Mouse (Mus musculus) testis, postnatal 14 days (tissue): Measurements from ENCODE around the gene Rapgef3.

Experiments used
- DNase-seq: peaks from one replicate; pipeline ENCODE4 v3.0.0; 2021; ENCODE audit warnings: low spot score

Rapgef3 gene

DNA sequence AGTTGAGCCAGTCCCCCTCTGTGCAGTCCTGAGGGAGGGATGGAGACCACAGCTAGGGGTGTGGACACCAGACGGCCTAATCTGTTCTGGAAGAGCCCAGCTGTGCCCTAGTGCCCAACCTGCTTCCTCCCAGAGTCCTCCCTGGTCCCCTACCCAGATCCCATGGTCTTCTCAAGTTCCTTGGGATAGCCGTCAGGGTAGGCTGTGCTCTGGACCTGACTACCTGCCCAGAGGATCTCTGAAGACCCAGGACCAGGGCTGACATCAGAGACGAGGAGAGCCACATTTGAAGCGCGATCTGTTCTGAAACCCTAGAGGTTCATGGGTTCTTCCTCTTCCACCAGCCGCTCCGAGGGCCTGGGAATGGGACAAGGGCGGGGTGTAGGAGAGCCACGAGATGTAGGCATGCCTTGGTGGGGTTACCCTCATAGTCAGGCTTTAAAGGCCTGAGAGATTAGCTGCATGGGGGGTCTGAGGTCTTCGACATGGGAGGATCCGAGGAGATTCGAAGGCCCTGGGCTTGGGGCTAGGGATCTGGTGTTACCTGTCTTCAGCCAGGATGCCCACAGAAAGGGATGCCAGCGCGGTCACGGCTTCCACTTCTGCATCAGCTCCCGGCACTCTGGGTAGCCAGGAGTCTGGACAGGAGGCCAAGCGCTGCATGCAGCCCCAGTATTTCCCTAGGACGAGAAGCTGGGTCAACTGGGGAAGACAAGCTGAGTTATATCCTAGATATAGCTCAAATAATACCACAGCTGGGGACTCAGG is 25.8 kb upstream of the Rapgef3 start:
- DNase-seq, result no peak

DNA sequence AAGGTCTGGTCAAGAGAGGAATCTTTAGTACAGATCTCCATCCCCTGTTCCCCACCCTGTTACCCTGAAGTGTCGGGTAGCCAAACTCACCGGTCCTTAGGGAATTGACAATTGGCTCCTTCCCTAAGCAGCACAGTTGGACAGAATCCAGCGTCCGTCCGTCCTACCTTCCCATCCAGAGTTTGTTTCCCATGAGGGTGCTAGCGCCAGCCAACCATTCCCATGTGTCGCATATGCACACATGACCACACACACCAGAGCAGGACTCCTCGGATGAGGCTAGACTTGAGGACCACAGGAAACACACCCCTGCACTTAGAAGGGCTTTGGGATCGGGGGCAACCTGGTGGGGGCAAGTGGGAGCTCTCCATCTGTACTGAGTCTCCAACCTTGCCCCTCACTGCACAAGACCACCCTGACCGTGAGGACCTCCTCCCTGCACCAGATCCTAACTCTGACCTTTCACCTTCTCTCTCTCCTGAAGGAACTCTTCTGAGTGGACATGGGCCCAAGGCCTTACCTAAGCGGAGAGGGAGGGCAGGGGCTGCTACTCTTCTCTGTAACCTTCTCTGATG is 23.4 kb upstream of the Rapgef3 start:
- no peak for DNase-seq

DNA sequence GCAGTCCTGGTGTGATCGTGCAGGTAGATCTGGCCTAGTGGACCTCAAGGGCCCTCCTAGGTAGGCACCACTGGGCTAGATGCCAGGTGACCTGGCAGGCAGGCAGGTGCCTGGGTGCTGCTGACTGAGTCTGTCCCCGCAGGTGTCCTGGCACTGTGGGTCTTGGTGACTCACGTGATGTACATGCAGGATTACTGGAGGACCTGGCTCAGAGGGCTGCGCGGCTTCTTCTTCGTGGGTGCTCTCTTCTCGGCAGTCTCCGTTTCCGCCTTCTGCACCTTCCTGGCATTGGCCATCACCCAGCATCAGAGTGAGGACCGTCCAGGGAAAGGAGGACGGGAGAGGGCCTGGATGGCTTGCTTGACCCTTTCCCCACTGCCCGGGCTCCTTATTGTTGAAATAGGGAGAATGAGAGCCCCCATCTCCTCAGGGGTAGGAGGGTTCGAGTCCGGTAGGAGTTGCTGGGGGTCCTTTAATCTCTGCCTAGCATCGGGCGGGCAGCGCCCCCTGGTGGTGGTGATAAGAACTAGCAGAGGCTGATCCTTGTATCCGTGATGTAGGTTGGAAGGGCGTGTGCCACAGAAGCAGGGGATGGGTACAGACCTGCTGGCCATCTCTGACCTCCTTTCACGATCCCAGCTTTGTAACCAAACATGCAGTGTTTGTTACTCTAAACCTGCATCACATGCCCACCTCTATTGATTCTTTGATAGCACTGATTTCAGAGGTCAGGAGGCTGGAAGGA is 22.2 kb upstream of the Rapgef3 start:
- DNase-seq, result no peak

DNA sequence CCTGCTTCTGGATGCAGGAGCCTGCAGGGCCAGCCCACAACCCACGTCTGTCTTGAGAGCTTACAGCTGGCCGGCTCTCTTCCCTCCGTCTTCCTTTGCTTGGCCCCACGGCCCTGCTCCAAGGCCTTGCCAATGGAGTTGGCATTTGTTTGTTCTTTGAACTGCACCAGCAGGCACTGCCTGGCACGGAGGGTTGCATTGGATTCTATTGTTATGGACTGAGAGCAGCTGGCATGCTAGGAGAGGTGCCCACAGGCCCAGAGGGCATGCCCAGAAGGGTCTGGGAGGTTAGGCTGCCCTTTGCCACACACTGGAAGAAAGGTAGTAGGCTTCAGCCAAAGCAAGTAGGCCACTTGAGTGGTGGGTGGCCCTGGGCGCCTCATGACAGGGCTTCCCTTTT is 21.0 kb upstream of the Rapgef3 start:
- DNase-seq, result no peak

DNA sequence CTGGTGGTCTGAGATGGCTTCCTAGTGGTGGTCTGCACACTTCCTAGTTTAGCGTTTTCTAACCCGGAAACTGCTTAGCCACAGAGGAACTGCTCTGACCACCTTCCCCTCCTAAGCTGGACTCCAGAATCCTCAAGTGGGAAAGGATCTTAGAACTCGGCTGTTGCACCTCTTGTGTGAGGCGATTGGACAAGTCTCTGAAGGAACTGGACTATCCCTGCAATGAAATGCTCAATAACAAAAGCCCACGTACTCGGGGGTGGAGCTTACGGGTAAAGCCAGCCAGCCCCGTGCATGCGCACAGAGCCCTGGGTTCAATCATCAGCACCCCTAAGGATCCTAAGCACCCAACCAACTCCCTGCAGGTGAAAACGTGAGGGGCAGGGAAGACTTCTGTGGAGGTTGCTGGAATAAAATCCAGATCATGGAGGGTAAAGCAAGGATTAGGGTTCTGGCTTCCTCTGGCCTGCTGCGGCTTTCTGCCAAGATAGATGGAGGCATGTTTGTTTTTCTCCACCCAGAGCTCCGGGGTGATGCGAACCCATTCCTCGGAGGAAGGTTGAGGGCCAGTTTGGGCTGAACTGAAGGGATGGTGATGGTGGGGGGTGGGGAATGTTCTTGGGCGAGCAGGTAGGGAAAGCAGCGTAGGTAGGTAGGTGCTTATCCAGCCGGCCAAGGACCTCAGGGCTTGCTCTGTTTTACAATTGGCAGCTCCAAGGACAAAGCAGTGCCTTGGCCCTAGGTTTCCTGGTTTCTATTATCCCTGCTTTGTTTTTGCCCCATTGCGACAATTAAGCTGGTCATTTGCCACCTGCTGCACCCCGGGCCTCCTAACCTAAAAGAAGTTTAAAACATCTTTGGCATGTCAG is 20.3 kb upstream of the Rapgef3 start:
- DNase-seq, result no peak

DNA sequence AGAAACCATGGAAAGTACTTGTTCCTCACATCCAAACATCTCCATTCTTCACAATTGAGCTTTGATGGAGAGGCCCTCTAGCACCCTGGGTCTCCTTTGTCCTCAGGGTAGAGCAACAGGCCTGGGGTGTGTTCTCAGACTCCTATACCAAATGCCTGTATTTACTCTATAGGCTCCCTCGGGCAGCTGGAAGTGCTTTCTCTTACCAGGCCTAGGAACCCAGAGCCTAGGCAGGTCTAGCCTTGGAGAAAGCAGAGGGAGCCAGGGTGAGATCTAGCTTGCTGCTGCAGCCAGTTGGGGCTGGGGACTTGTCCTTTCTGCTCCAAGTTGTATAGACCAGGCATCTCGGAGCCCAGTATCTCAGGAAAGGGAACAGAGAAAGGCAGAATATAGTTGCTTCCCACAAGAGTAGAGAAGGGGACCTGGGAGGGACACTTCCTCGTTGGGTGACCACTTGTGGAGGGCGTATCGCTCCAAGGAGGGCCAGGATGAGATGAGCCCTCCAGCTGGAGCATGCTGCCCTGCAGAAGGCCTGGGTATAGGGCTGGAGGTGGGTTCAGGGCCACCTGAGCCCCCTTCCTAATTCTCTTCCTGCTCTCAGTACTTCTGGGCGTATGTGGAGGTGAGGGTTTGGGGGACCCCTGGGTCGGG is 19.5 kb upstream of the Rapgef3 start:
- no peak for DNase-seq

DNA sequence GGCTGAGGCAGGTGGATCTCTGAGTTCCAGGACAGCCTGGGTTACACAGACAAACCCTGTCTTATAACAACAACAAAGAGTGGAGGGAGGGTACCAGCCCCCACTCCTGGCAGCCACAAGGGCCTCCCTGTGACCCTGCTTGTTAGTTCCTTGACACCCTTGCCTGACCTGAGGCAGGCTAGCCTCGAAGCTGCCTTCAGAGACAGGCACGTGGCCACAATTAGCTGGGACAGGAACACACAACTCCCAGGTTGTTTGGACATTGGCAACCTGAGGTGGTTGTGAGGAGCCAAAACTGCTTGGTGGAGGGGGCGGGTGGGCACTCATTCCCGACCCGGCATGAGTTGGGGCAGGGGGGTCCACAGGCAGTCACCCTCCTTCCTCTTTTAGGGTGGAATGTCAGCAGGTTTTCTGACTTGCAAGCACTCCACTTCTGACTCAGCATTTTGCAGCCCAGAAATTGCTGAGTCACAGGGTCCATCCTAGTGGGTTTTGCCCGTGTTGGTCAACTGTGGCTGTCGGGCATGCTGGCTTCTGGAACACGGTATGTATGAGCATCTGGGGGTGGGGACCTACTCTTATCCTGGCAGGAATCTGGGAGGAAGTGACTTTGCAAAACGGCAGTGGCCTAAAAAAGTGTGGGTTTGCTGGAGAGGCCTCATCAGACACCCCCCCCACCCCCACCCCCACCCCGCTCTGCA is 18.8 kb upstream of the Rapgef3 start:
- no peak for DNase-seq

DNA sequence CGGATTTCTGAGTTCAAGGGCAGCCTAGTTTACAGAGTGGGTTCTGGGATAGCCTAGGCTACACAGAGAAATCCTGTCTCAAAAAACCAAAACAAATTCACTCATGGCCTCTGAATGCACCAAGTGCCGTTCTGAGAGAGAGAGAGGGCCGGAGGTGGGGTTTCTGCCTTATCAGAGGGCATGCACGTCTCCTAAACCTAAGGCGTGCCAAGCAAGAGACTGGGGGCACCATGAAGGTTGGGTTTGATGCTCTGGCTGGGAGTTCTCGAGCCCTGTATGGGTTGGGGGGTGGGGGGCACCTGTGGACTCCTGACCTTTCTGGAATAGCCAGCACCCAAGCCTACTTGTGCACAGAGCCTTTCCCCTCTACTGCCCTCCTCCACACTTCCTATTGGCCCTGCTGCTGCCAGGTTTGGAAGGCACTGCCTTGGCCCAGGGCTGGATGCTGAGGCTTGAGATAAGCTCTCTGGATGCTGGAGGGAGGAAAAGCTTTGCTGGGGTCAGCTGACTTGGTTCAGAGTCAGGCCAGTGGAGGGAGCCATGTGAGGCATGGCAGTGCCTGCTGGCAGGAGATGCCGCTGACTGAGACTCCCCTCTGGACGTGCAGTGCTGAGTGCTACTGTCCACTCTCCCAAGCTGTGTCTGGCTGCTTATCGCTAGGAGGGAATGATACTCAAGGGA is 18.1 kb upstream of the Rapgef3 start:
- no peak for DNase-seq

DNA sequence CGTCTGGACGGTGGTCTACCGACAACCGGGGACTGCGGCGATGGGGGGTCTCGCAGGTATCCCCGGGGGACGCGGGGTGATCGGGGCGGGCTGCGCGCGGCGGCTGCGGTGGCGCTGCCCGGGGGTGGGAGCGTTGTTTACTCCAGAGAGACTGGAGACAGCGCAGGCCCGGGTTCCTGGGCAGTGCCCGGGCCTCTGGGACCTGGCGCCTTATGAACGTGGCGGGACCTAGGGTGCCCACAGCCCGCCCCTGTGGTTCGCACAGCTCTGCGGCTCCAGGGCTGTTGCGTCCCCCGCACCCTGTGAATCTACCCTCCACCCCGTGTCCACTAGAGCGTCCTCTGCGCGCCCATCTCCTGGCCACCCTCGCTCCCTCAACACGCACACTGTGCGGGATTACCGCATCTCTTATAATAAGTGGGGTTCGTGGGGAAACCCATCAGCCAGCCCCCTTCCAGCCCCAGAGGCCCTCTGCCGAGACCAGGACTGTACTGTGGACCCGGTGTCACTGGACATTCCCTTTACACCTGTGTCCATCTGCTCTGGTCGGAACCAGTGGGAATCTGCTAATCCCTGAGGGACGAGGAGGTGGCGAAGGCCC is 16.9 kb upstream of the Rapgef3 start:
- DNase-seq, result no peak

DNA sequence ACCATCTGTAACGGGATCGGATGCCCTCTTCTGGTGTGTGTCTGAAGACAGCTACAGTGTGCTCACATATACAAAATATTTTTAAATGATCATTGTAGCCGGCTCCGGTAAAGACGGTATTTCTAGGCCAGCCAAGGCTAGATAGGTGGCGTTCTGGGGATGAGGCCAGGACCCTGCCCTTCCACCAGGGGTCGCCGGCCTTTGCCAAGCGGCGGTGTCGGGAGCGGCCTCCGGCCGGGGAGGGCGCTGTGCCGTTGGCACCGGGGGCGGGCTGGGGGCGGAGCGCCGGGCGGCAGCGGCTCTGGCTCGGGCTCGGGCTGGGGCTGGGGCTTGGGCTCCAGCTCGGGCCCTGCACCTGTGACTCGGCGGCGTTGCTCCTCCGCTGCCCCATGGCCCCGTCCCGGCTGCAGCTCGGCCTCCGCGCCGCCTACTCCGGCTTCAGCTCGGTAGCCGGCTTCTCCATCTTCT is 16.4 kb upstream of the Rapgef3 start:
- peak; percentile 84 for DNase-seq

DNA sequence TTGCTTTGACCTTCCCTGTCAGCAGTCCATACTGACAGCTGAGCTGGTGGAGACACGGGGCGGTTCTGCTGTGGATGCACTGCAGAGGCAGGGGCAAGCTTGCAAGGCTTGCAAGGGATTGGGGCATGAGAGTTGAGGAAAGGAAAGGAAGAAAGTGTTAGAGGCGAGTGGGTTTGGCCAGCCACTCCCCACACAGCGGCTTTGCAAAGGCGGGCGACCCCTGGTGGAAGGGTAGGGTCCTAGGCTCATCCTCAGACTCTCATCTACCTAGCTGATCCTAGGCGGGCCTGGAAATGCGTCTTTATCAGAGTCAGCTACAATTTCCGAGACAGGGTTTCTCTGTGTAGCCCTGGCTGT is 15.0 kb upstream of the Rapgef3 start:
- peak; percentile 75 for DNase-seq

DNA sequence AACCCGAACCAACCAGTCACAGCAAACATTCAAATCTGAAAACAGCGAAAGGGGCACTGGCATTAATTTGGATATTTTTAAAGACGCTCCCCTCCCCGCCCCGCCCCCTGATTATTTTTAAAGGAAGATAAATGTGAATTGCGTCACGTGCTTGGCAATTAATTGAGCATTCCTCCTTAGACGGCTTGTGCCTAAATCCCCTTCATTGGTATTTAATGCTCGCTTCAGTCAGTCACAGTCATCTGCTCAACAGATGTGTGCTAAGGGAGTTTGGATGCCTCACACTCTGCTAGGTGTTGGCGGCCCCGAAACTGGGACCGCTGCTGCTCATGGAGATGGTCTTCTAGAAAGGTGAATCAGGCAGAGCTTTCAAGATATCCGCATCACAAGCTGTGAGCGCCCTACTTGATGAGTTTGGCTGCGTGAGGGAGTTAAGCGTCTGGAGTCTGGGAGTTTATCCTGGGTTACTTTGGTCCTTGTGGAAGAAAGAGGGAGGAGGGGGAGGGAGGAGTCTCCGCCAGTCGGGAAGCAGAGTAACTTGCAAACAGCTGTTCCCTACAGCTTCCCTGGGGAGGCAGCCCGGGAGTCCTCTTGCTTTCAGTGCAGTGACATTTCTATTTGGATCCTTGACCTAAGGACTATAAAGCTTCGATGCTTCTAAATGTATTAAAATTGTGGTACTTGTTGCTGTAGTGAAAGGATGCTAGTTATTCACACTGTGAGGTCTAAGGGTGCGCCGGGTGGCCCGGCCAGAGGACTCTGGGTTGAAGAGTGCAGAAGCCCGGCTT is 14.4 kb upstream of the Rapgef3 start:
- DNase-seq, result no peak

DNA sequence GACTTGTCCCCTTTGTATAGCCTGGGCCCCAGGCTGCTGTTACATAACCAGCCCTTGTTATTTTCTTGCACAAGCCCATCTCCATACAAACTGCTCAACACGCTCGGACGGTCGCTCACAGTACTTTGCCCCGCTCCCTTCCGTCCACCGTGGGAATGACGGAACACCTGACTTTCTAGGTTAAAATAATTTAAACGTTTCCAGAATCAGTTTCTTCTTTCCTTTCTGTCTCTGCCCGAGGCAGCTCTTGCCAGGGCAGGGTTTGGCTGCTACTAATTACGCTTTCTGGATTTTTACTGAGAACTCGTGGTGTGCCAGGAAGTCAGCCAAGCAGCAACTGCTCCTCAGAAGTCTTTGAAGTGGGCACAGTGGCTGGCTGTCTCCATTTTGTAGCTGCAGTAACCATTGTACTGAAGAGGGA is 12.8 kb upstream of the Rapgef3 start:
- DNase-seq, result no peak

DNA sequence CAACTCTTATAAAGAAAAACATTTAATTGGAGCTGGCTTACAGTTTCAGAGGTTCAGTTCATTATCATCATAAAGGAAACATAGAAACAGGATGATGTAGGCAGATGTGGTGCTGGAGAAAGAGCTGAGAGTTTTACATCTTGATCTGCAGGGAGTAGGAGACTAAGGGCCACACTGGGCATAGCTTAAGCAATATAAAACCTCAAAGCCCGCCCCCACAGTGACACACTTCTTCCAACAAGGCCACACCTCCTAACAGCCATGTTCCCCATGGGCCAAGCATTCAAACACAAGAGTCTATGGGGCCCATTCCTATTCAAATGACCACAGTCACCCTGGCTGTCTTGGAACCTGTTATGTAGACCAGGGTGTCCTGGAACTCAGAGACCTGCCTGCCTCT is 11.8 kb upstream of the Rapgef3 start:
- DNase-seq, result no peak

DNA sequence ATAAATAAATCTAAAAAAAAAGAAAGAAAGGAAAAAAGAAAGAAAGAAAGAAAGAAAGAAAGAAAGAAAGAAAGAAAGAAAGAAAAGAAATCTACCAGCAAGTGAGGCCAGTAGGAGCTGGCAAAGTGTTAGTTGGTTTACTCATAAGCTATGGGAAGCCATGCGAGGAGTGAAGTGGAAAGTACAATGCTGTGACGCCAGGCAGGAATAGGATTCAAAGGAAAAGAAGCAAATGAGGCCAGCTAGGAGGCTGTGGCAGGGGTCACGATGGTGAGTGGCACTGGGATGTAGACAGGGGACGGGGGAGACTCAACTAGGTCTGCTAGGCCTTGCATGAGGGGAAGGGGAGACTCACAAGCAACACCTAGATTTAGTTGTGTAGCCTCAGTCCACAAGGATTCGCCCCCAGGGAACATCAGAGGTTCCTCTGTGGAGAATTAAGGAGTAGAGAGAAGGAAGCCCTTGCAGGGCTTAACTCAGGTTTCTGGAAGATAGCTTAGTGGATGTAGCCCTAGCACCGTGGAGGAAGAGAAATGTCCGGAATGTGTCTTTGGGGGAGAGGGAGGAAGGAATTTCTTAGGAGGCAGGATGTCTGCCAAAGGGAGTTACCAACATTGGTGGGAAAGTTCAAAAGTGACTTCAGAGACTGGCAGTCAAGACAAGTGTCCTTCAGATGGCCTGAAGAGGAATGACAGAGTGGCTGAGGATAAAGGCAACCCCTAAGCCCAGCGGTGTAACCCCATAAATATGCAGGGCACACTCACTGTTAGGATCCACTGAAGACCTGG is 10.7 kb upstream of the Rapgef3 start, which contains the start of gene Slc48a1:
Gene Slc48a1, plus strand, starts transcription at position 210 of the 788 bp plus-strand sequence.
- DNase-seq, result no peak

DNA sequence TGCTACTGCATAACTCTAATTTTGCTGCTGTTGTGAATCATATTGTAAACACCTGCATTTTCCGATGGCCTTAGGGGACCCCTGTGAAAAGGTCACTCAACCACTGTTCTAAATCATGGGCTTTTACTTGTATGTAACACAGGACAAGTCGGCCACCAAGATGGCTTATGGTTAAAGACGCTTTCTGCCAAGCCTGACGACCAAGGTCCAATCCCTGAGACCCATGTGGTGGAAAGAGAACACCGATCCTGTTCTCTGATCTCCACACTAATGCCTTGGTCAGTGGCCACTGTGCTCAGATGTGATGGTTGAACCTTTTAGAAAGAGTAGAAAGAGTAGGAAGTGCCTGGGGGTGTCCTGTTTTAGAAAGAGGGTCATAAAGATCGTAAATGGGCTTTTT is 9.1 kb upstream of the Rapgef3 start:
- no peak for DNase-seq

DNA sequence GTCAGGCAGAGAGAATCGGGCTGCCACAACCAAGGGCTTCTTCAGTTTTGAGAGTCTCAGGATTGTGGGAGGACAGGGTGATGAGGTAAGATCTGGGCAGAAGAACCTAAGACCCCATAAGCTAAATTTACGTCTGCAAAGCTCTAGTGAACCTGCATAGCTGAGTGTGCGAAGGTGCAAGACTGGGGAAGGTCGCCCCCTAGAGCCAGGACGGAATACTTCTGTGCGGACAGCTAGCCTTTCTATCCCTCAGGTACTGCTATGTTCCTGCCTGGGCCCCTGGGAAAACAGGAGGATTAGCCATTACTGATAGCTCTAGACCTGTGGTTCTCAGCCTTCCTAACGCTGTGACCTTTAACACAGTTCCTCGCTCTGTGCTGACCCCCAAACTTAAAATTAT is 8.7 kb upstream of the Rapgef3 start:
- DNase-seq, result no peak

DNA sequence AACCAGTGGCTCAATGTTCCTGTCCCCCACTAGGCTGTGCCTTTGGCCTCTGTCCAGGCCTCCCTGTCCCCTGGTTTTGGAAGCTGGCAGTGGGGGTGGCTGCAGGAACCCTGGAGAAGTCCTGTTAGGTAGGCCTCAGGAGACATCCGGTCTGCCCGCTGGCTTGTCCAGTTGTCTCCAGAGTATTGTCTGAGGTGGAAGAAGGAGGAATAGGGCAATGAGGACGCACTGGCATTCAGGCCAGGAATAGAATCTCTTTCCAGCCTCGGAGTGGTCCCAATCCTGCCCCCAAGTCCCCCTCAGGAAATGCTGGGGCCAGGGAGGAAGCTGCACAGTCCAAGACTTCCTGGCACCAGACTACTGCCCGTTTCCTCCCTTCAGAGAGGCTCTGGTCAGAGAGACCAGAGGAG is 6.2 kb upstream of the Rapgef3 start:
- DNase-seq, result no peak
